Mouse (Mus musculus): ENCODE measurements around the gene Ccng1. TPM values are rescaled to one million over a fixed set of nuclear protein-coding genes. Genes with fewer than 3 reads are reported as not detected.
"Not testable (repeated sequence)": the region's sequence is repeated elsewhere in the genome, so short reads cannot be mapped to it uniquely, and the experiment has no call there.

Ccng1 gene
- total RNA-seq, 4 experiments from 2014 or later: 61.2 to 67.9 (median 66.6) TPM

DNA sequence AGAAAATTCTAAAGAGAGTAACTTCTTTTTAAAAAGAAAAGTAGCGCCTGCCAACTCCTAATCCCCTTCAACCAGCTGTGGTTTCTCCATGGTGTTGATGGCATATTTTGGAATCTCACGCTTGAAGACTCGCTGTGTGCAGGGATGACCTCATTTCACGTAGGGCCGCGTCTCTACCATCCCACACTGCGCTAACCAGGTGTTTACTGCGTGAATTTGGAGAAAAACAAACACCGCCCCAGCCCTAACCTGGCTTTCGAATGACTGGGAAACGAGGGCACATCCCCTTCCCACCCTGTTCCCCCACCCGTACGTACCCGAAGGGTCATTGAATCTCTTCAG is 22.1 kb downstream of the Ccng1 start:
- DNase-seq (ENCODE audit: low spot score in 2 of 2): no peak

DNA sequence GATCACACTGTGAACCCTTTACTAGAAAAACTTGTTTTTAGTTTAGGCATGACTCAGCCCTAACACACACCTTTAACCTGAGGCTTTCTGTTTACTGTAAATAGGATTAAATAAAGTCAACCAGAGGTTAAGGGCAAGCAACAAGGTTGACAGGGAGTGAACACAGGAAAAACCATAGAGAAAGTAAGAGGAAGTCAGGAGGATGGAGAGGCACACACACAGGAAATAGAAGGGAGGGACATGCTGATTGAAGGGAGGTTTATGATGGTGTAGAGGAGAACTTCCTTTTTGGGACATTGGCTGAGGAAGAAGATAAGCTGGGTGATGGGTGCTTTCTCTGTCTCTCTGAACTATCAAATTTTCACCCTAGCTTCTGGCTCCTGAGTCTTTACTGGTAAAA is 36.8 kb downstream of the Ccng1 start:
- no peak for DNase-seq (ENCODE audit: low spot score in 2 of 2)

DNA sequence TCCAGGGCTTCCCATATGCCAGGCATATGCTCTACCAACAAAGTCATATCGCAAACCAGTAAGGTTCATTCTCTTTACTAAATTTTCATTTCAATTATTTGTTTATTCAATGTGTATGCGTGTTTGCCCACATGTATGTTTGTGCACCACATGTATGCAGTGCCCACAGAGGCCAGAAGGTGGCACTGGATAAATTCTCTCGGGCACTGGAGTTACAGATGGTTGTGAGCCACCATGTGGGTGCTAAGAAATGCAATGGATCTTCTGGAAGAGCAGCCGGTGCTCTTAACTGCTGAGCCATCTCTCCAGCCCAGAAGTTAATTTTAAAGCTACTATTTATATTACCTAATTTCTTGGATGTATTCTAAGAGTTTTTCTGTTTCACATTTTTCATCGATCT is 39.6 kb downstream of the Ccng1 start:
- no peak for DNase-seq (ENCODE audit: low spot score in 2 of 2)

GRCm38 (mm10) chr11:40713858-40714257 is 41.3 kb downstream of the Ccng1 start:
- no peak for DNase-seq (ENCODE audit: low spot score in 2 of 2)

- not testable (repeated sequence) for DNase-seq (ENCODE audit: low spot score in 2 of 2)
Measured at GRCm38 (mm10) chr11:40709899-40710298, 45.2 kb downstream of the Ccng1 start.

Other genes starting within 250 kb of the Ccng1 start
- 100 to 1,000 TPM; 149 to 173 (median 160) TPM for gene Mat2b, start 60.1 kb downstream of the Ccng1 start, total RNA-seq (2022)
- under 1 TPM; 0.32 to 0.49 (median 0.42) TPM for gene Hmmr, start 21.9 kb downstream of the Ccng1 start, total RNA-seq (2022)
- gene Nudcd2, start 21.6 kb downstream of the Ccng1 start, total RNA-seq (2022): 10 to 100 TPM; 15.9 to 22.0 (median 18.8) TPM